Mouse (Mus musculus) bone marrow macrophage, adult 2 months (primary cell): ENCODE measurements around the gene Rbm33. TPM values are rescaled to one million over a fixed set of nuclear protein-coding genes. Genes with fewer than 3 reads are reported as not detected.

Experiments used
- H3K27ac ChIP-seq: 2 replicates; pipeline ENCODE4 v1.5.1; 2012; ENCODE audit warnings: low read depth, low read length; ENCODE audit not compliant: insufficient read depth
- H3K4me1 ChIP-seq: 2 replicates; pipeline ENCODE4 v1.6.1; 2012; ENCODE audit warnings: low read length; ENCODE audit not compliant: control insufficient read depth, insufficient read depth
- H3K4me3 ChIP-seq: 2 replicates; pipeline ENCODE4 v1.5.1; 2012; ENCODE audit warnings: mild to moderate bottlenecking, low read length, moderate library complexity; ENCODE audit not compliant: insufficient read depth
- CTCF ChIP-seq: IDR thresholded peaks from 2 replicates; pipeline ENCODE4 v1.5.1; 2012; ENCODE audit warnings: low read depth, mild to moderate bottlenecking, low read length, moderate library complexity
- POLR2A ChIP-seq: IDR thresholded peaks from 2 replicates; pipeline ENCODE4 v1.6.1; 2012; ENCODE audit warnings: mild to moderate bottlenecking, low read depth, low read length, borderline replicate concordance
- polyA plus RNA-seq: library from polyadenylated mRNA; stranded (reverse); fragments of >200 nt; gene quantifications from 2 replicates; pipeline ENCODE4 v1.2.4, GENCODE M21; 2012; ENCODE audit not compliant: missing spikeins, insufficient read depth, insufficient read length

The Rbm33 gene
- polyA plus RNA-seq, 1 experiment: 42.6 TPM

DNA sequence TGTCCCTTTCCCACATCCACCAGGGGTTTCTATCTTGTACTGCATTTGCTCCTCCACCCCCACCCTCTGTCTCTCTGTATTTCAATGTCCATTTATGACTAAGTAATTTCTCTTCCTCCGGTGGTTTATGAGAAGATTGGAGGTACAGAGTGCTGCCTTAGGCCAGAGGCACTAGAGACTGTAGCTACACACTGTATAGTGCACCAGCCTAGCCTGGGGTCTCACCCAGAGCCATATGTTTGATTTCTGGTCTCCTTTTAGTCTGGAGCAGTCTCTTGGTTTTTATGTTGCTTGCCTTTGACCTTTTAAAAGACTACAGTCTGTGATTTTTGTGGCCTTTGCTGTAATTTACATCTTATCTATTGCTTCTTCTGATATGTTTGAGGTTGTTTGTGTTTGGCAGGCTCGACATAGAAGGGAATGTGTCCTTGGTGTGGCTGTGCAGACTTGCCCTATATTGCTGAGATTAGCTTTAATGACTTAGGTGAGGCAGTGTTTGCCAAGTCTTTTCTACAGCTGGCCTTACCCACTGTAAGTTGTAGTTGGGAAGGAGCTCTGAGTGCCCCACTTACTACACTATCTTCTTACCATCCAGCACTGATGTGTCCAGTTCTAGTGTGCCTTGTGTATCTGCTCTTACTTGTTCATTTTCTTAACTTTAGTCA lies 82.7 kb downstream of the Rbm33 start:
- no peak overlapping the region for H3K27ac ChIP-seq
- H3K4me1 ChIP-seq: no peaks in the 10 kb centered on the region; the same call in 1 of the 2 replicates
- H3K4me3 ChIP-seq: no peak overlapping the region
- no peak for TF ChIP-seq POLR2A
- no peak for TF ChIP-seq CTCF

DNA sequence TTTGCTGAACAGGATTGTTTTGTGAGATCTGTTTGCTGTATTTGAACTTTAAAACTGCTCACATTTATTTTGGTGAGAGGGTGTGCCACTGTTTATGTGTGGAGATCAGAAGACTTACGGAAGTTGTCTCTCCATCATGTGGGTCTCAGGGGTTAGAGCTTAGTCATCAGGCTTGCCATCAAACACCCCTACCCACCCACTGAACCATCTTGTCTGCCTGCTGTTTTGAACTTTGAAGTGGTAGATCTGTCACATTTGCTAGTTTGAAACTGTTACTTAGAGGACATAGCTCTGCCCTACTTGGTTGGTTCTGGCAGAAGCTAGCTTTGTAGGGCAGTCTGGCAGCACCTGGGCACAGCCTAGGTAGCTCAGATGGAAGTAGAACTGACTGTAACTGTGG lies 85.8 kb downstream of the Rbm33 start:
- no peak overlapping the region for H3K4me3 ChIP-seq
- TF ChIP-seq CTCF (no peak), POLR2A (no peak)
- no peaks in the 10 kb centered on the region; the same call in 1 of the 2 replicates for H3K4me1 ChIP-seq
- H3K27ac ChIP-seq: no peak overlapping the region

- H3K27ac ChIP-seq: no peak overlapping the region
- H3K4me3 ChIP-seq: no peak overlapping the region
- no peak for TF ChIP-seq CTCF
- TF ChIP-seq POLR2A: no peak
- no peaks in the 10 kb centered on the region; the same call in 1 of the 2 replicates for H3K4me1 ChIP-seq
Observed at GRCm38 (mm10) chr5:28406662-28407061, 89.7 kb downstream of the Rbm33 start.

GRCm38 (mm10) chr5:28412006-28412685 lies 95.2 kb downstream of the Rbm33 start:
- no peaks in the 10 kb centered on the region for H3K4me1 ChIP-seq
- H3K27ac ChIP-seq: no peak overlapping the region
- H3K4me3 ChIP-seq: no peak overlapping the region
- TF ChIP-seq POLR2A (no peak), CTCF (no peak)

DNA sequence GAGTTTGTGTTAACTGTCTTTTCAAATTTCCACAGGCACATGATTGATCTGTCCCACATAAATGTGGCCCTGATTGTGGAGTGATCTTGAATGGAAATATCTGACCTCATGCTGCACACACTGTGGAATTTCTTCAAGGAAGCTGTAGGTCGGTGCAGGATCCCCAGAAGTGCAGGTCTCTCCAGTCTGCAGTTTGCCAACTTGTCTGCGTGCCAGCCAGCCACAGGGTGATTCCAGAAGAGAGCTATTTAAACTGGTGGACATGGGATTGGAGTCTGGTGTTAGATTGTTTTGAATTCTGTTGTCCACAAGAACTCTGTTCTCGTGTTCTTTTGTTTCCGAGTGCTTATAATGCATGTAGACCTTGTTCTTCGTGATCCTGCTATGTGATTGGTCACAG lies 96.6 kb downstream of the Rbm33 start:
- no peak overlapping the region for H3K27ac ChIP-seq
- H3K4me1 ChIP-seq: no peaks in the 10 kb centered on the region
- TF ChIP-seq CTCF (no peak), POLR2A (no peak)
- H3K4me3 ChIP-seq: no peak overlapping the region

GRCm38 (mm10) chr5:28414076-28414475 lies 97.2 kb downstream of the Rbm33 start:
- Histone ChIP-seq H3K4me1 (no peaks in the 10 kb centered on the region), H3K27ac (no peak overlapping the region), H3K4me3 (no peak overlapping the region)
- TF ChIP-seq CTCF (no peak), POLR2A (no peak)

GRCm38 (mm10) chr5:28416029-28416428 lies 99.1 kb downstream of the Rbm33 start:
- no peak for TF ChIP-seq POLR2A
- TF ChIP-seq CTCF: no peak
- Histone ChIP-seq H3K4me1 (no peaks in the 10 kb centered on the region), H3K4me3 (no peak overlapping the region), H3K27ac (no peak overlapping the region)

- no peaks in the 10 kb centered on the region for H3K4me1 ChIP-seq
- no peak overlapping the region for H3K27ac ChIP-seq
- H3K4me3 ChIP-seq: no peak overlapping the region
- no peak for TF ChIP-seq CTCF
- no peak for TF ChIP-seq POLR2A
Observed at GRCm38 (mm10) chr5:28418734-28419133, 101.8 kb downstream of the Rbm33 start.

- Histone ChIP-seq H3K27ac (no peak overlapping the region), H3K4me1 (no peaks in the 10 kb centered on the region), H3K4me3 (no peak overlapping the region)
- TF ChIP-seq POLR2A: no peak
- TF ChIP-seq CTCF: no peak
Observed at GRCm38 (mm10) chr5:28419640-28420265, 102.8 kb downstream of the Rbm33 start.

GRCm38 (mm10) chr5:28423781-28424180 lies 106.9 kb downstream of the Rbm33 start:
- TF ChIP-seq CTCF: no peak
- no peak for TF ChIP-seq POLR2A
- no peak overlapping the region for H3K27ac ChIP-seq
- no peaks in the 10 kb centered on the region for H3K4me1 ChIP-seq
- H3K4me3 ChIP-seq: no peak overlapping the region
